Mouse (Mus musculus) CH12.LX (cell line): ENCODE measurements at regions not wholly inside any gene's neighbourhood (a gene's known extent, or its start where the extent isn't known, plus 50 kb on each side); places are given as distances from the start of the nearest gene placed in this dataset.

Source experiments
- DNase-seq: peaks from one replicate; pipeline ENCODE4 v3.0.0-alpha.2; 2013; ENCODE audit errors: extremely low read depth
- H3K27ac ChIP-seq: 2 replicates; pipeline ENCODE4 v1.5.1; 2012; ENCODE audit warnings: low read depth, mild to moderate bottlenecking, control low read depth, moderate library complexity; ENCODE audit not compliant: insufficient read depth
- H3K27me3 ChIP-seq: replicated peaks from 2 replicates; pipeline ENCODE3; 2012; ENCODE audit warnings: inconsistent platforms
- H3K36me3 ChIP-seq, 2 experiments: replicated peaks in 1 of 2; 2 replicates each; pipeline versions ENCODE3 to v1.6.1; 2012; ENCODE audit warnings: inconsistent platforms in 1 of 2, low read length in 1 of 2, mild to moderate bottlenecking in 1 of 2, mixed read lengths in 1 of 2, moderate library complexity in 1 of 2; ENCODE audit not compliant: control insufficient read depth in 1 of 2, insufficient read depth in 1 of 2
- H3K4me1 ChIP-seq, 2 experiments: 2 replicates each; pipeline ENCODE4 v1.6.1; 2012; ENCODE audit warnings: inconsistent platforms in 1 of 2, moderate library complexity in 1 of 2; ENCODE audit not compliant: insufficient read depth in 2 of 2, control insufficient read depth in 1 of 2
- H3K4me2 ChIP-seq: 2 replicates; pipeline ENCODE4 v1.6.1; 2012; ENCODE audit warnings: low read depth, mild to moderate bottlenecking, control low read depth; ENCODE audit not compliant: poor library complexity, insufficient read depth, severe bottlenecking
- H3K4me3 ChIP-seq, 3 experiments: fragments of 150-350 bp in 1 of 3; sonication (generic) in 1 of 3; replicated peaks in 1 of 3; 2 replicates each; pipeline versions ENCODE3 to v1.5.1; 2011 to 2012; ENCODE audit warnings: low read depth in 2 of 3, low read length in 2 of 3, mild to moderate bottlenecking in 2 of 3, moderate library complexity in 2 of 3, control low read depth in 1 of 3, improper control_type of control experiment in 1 of 3, inconsistent platforms in 1 of 3, mixed read lengths in 1 of 3; ENCODE audit not compliant: poor library complexity in 1 of 3
- H3K79me2 ChIP-seq: replicated peaks from 2 replicates; pipeline ENCODE4 v1.6.1; 2012; ENCODE audit warnings: mild to moderate bottlenecking, moderate library complexity; ENCODE audit not compliant: control insufficient read depth, poor library complexity, insufficient read depth, severe bottlenecking; ENCODE audit errors: extremely low read depth
- H3K9ac ChIP-seq: 2 replicates; pipeline ENCODE4 v1.6.1; 2012; ENCODE audit warnings: low read depth, mild to moderate bottlenecking, control low read depth, moderate library complexity; ENCODE audit not compliant: insufficient read depth
- H3K9me3 ChIP-seq: replicated peaks from 2 replicates; pipeline ENCODE3; 2012; ENCODE audit warnings: low read length, inconsistent platforms, mixed read lengths
- CHD1 ChIP-seq: IDR thresholded peaks from 2 replicates; pipeline ENCODE4 v1.6.1; 2012; ENCODE audit warnings: low read depth, low read length, improper control_type of control experiment, inconsistent platforms
- CHD2 ChIP-seq: IDR thresholded peaks from 2 replicates; pipeline ENCODE4 v1.6.1; 2011; ENCODE audit warnings: low read length, improper control_type of control experiment
- CTCF ChIP-seq, 2 experiments: IDR thresholded peaks in 1 of 2; conservative IDR thresholded peaks in 1 of 2; 2 replicates each; pipeline ENCODE4 v1.5.1; 2011 to 2012; ENCODE audit warnings: low read depth in 2 of 2, low read length in 2 of 2, improper control_type of control experiment in 1 of 2, inconsistent platforms in 1 of 2, mild to moderate bottlenecking in 1 of 2, moderate library complexity in 1 of 2
- ELF1 ChIP-seq: IDR thresholded peaks from 2 replicates; pipeline ENCODE4 v1.6.1; 2014; ENCODE audit warnings: low read depth, mild to moderate bottlenecking, inconsistent platforms, low read length, improper control_type of control experiment
- ETS1 ChIP-seq: conservative IDR thresholded peaks from 2 replicates; pipeline ENCODE4 v1.6.1; 2012; ENCODE audit warnings: low read depth, mild to moderate bottlenecking, inconsistent platforms, low read length, improper control_type of control experiment, moderate library complexity
- GABPA ChIP-seq: IDR thresholded peaks from 2 replicates; pipeline ENCODE4 v1.6.1; 2012; ENCODE audit warnings: low read depth, low read length, improper control_type of control experiment, inconsistent platforms; ENCODE audit not compliant: insufficient replicate concordance
- HCFC1 ChIP-seq: IDR thresholded peaks from 2 replicates; pipeline ENCODE4 v1.6.1; 2012; ENCODE audit warnings: low read depth, mild to moderate bottlenecking, inconsistent platforms, low read length, improper control_type of control experiment
- JUN ChIP-seq: IDR thresholded peaks from 2 replicates; pipeline ENCODE4 v1.6.1; 2011; ENCODE audit warnings: low read depth, mild to moderate bottlenecking, low read length, improper control_type of control experiment, moderate library complexity; ENCODE audit not compliant: insufficient read depth
- KAT2A ChIP-seq: IDR thresholded peaks from 2 replicates; pipeline ENCODE4 v1.6.1; 2012; ENCODE audit warnings: low read length, improper control_type of control experiment, inconsistent platforms; ENCODE audit not compliant: insufficient replicate concordance
- MAFK ChIP-seq: IDR thresholded peaks from 2 replicates; pipeline ENCODE4 v1.6.1; 2011; ENCODE audit warnings: low read length, improper control_type of control experiment; ENCODE audit not compliant: insufficient replicate concordance
- MAX ChIP-seq: IDR thresholded peaks from 2 replicates; pipeline ENCODE4 v1.6.1; 2011; ENCODE audit warnings: low read length, improper control_type of control experiment
- MEF2A ChIP-seq: IDR thresholded peaks from 2 replicates; pipeline ENCODE4 v1.6.1; 2014; ENCODE audit warnings: low read depth, mild to moderate bottlenecking, inconsistent platforms, low read length, improper control_type of control experiment, borderline replicate concordance
- MXI1 ChIP-seq: IDR thresholded peaks from 2 replicates; pipeline ENCODE4 v1.6.1; 2011; ENCODE audit warnings: mild to moderate bottlenecking, low read depth, low read length, improper control_type of control experiment
- MYC ChIP-seq: IDR thresholded peaks from 2 replicates; pipeline ENCODE4 v1.6.1; 2011; ENCODE audit warnings: low read depth, mild to moderate bottlenecking, improper control_type of control experiment, low read length
- NELFE ChIP-seq: IDR thresholded peaks from 2 replicates; pipeline ENCODE4 v1.6.1; 2011; ENCODE audit warnings: low read depth, low read length, improper control_type of control experiment
- POLR2A ChIP-seq: IDR thresholded peaks from 2 replicates; pipeline ENCODE4 v1.6.1; 2011; ENCODE audit warnings: low read depth, mild to moderate bottlenecking, improper control_type of control experiment, low read length
- POLR2AphosphoS2 ChIP-seq: IDR thresholded peaks from 2 replicates; pipeline ENCODE4 v1.6.1; 2011; ENCODE audit warnings: low read depth, low read length, improper control_type of control experiment
- RAD21 ChIP-seq: IDR thresholded peaks from 2 replicates; pipeline ENCODE4 v1.6.1; 2011; ENCODE audit warnings: low read depth, mild to moderate bottlenecking, low read length, improper control_type of control experiment, moderate library complexity
- RCOR1 ChIP-seq: conservative IDR thresholded peaks from 2 replicates; pipeline ENCODE4 v1.6.1; 2012; ENCODE audit warnings: low read depth, mild to moderate bottlenecking, inconsistent platforms, low read length, improper control_type of control experiment
- SIN3A ChIP-seq: IDR thresholded peaks from 2 replicates; pipeline ENCODE4 v1.6.1; 2012; ENCODE audit warnings: low read length, improper control_type of control experiment, inconsistent platforms
- SMC3 ChIP-seq: IDR thresholded peaks from 2 replicates; pipeline ENCODE4 v1.6.1; 2011; ENCODE audit warnings: low read depth, low read length, improper control_type of control experiment
- TBP ChIP-seq: conservative IDR thresholded peaks from 2 replicates; pipeline ENCODE4 v1.6.1; 2011; ENCODE audit warnings: low read depth, low read length, improper control_type of control experiment
- TCF12 ChIP-seq: IDR thresholded peaks from 2 replicates; pipeline ENCODE4 v1.6.1; 2014; ENCODE audit warnings: low read depth, mild to moderate bottlenecking, inconsistent platforms, low read length, improper control_type of control experiment
- UBTF ChIP-seq: IDR thresholded peaks from 2 replicates; pipeline ENCODE4 v1.6.1; 2012; ENCODE audit warnings: low read depth, mild to moderate bottlenecking, inconsistent platforms, low read length, improper control_type of control experiment, moderate library complexity
- USF1 ChIP-seq: IDR thresholded peaks from 2 replicates; pipeline ENCODE4 v1.6.1; 2014; ENCODE audit warnings: low read depth, mild to moderate bottlenecking, inconsistent platforms, low read length, improper control_type of control experiment
- ZC3H11A ChIP-seq: IDR thresholded peaks from 2 replicates; pipeline ENCODE4 v1.6.1; 2012; ENCODE audit warnings: low read depth, mild to moderate bottlenecking, inconsistent platforms, low read length, improper control_type of control experiment
- ZMIZ1 ChIP-seq: IDR thresholded peaks from 2 replicates; pipeline ENCODE4 v1.6.1; 2012; ENCODE audit warnings: low read depth, mild to moderate bottlenecking, inconsistent platforms, low read length, improper control_type of control experiment
- ZNF384 ChIP-seq: IDR thresholded peaks from 2 replicates; pipeline ENCODE4 v1.6.1; 2012; ENCODE audit warnings: low read depth, low read length, improper control_type of control experiment, inconsistent platforms
- dilution Hi-C: fragments of 300-500 bp; cut with MboI; formaldehyde crosslinking; loops from 2 replicates; pipeline ENCODE4 v1.14.3; 2020; ENCODE audit warnings: low sequenced_read_pairs; ENCODE audit not compliant: extremely low pct_unique_long_range_greater_than_20kb, extremely low pct_ligation_motif_present
- in situ Hi-C: fragments of 300-500 bp; cut with MboI; formaldehyde crosslinking; loops from 3 replicates; pipeline ENCODE4 v1.14.3; 2019; ENCODE audit warnings: low sequenced_read_pairs, low pct_ligation_motif_present, low pct_unique_long_range_greater_than_20kb, mixed read lengths

DNA sequence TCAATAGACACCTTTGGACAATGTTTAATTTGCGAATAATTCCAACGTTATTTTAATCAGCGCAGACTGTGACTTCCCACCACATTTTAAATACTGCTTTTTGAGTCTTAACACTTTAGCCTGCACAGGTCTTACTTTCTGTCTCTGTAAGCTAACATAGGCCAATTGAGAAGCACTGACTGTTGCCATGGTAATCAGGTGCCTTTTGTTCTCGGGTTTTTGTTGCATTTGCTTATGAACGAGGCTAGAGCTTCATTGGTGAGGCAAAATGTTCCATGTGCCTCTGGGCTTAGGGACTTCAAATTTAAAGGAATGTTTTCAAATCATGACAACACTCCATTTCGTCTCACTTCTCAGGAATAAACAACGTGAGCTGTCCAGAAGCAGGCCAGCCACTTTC is 269.7 kb downstream of the Pdcd6ip start:
- Histone ChIP-seq H3K9me3 (peaks cover 4% of the 10 kb centered on the region), H3K4me1 (no peaks in the 10 kb centered on the region), H3K4me3 (no peak overlapping the region), H3K27ac (no peak overlapping the region), H3K36me3 (no peaks in the 10 kb centered on the region), H3K79me2 (no peaks in the 10 kb centered on the region), H3K4me2 (no peak overlapping the region), H3K9ac (no peak overlapping the region), H3K27me3 (no peaks in the 10 kb centered on the region)
- TF ChIP-seq USF1 (no peak), JUN (no peak), MAX (no peak), GABPA (no peak), NELFE (no peak), SMC3 (no peak), UBTF (no peak), RAD21 (no peak), KAT2A (no peak), POLR2AphosphoS2 (no peak), RCOR1 (no peak)
- in situ Hi-C loops = loop anchor here (25.0 kb wide), 2 partner anchors 199 to 1951 kb away; no protein-coding TSS in a partner anchor
- dilution Hi-C loops = no loop called here
- DNase-seq = no peak

DNA sequence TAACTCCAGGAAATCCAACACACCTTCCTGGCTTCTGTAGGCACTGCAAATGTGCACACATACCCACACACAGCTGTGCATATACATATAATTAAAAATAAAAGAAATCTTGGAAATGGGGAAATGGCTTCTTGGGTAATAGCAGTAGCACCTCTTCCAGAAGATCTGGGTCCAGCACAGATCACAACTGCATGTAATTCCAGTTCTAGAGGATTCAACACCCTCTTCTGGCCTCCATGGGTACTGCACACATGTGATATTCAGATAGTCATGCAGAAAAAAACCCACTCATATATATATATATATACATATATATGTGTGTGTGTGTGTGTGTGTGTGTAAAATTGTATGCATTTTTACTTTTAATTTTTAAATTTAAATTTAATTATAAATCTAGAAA is 272.1 kb downstream of the Pdcd6ip start:
- H3K4me3 ChIP-seq = no peak overlapping the region
- TF ChIP-seq ELF1 = no peak
- no peak for TF ChIP-seq ZMIZ1
- TF ChIP-seq CTCF (conservative IDR thresholded peaks at IDR 0.05 in 1 of 2, IDR thresholded peaks at IDR 0.05 in 1 of 2; ENCODE audit: low read depth in 2 of 2, low read length in 2 of 2) = 0 out of 4 replicates have a peak, but pooled peaks have one; percentile 8 to 13
- no peaks in the 10 kb centered on the region for H3K36me3 ChIP-seq
- dilution Hi-C loops (no loop called here), in situ Hi-C loops (loop anchor here (25.0 kb wide), 2 partner anchors 201 to 1949 kb away; no protein-coding TSS in a partner anchor)
- peaks cover 4% of the 10 kb centered on the region for H3K9me3 ChIP-seq
- no peaks in the 10 kb centered on the region for H3K4me1 ChIP-seq
- H3K79me2 ChIP-seq = no peaks in the 10 kb centered on the region
- H3K27me3 ChIP-seq = no peaks in the 10 kb centered on the region
- no peak overlapping the region for H3K9ac ChIP-seq
- H3K4me2 ChIP-seq = no peak overlapping the region
- no peak overlapping the region for H3K27ac ChIP-seq
- no peak for DNase-seq

DNA sequence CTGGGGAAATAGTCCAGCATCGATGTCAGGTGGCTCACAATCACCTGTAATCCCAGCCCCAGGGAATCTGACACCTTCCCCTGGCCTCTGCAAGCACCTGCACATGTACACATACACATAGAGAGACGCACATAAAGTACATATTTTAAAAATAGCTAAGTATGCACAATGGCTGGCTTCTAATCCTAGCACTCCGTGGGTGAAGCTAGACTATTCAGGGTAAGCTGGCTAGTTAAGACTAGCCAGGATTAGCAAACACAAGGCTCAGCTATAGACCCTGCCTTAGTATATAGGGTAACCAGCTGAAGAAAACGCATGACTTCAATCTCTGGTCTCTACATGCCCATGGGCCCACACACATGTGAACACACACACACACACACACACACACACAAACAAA is 274.6 kb downstream of the Pdcd6ip start:
- TF ChIP-seq CHD1 = no peak
- TF ChIP-seq HCFC1 = no peak
- no peak for TF ChIP-seq SIN3A
- no peak for TF ChIP-seq MYC
- TF ChIP-seq ETS1 = no peak
- TF ChIP-seq CHD2 = no peak
- TF ChIP-seq ZC3H11A = no peak
- no peak for TF ChIP-seq MAFK
- no peak for TF ChIP-seq TCF12
- TF ChIP-seq ZNF384 = no peak
- no peak for TF ChIP-seq CTCF (conservative IDR thresholded peaks at IDR 0.05 in 1 of 2, IDR thresholded peaks at IDR 0.05 in 1 of 2; ENCODE audit: low read depth in 2 of 2, low read length in 2 of 2)
- no peak for TF ChIP-seq TBP
- no peak for TF ChIP-seq MEF2A
- no peak for TF ChIP-seq UBTF
- no peak for TF ChIP-seq MAX
- TF ChIP-seq POLR2AphosphoS2 = no peak
- no peak for TF ChIP-seq MXI1
- TF ChIP-seq POLR2A = no peak
- no peak overlapping the region for H3K27ac ChIP-seq
- in situ Hi-C loops = loop anchor here (25.0 kb wide), 2 partner anchors 204 to 1946 kb away; no protein-coding TSS in a partner anchor
- H3K36me3 ChIP-seq = no peaks in the 10 kb centered on the region
- H3K9ac ChIP-seq = no peak overlapping the region
- no peak overlapping the region for H3K4me2 ChIP-seq
- H3K79me2 ChIP-seq = no peaks in the 10 kb centered on the region
- no peak overlapping the region for H3K4me3 ChIP-seq
- no peaks in the 10 kb centered on the region for H3K4me1 ChIP-seq
- peaks cover 2% of the 10 kb centered on the region for H3K9me3 ChIP-seq
- H3K27me3 ChIP-seq = no peaks in the 10 kb centered on the region
- DNase-seq = no peak
- dilution Hi-C loops = no loop called here
